Mouse (Mus musculus) CH12.LX (cell line): Measurements from ENCODE around the gene Trio.

ENCODE experiments used
- CHD1 ChIP-seq: IDR thresholded peaks from 2 replicates; pipeline ENCODE4 v1.6.1; 2012; ENCODE audit warnings: low read depth, low read length, improper control_type of control experiment, inconsistent platforms
- CTCF ChIP-seq, 2 experiments: IDR thresholded peaks in 1 of 2; conservative IDR thresholded peaks in 1 of 2; 2 replicates each; pipeline ENCODE4 v1.5.1; 2011 to 2012; ENCODE audit warnings: low read depth in 2 of 2, low read length in 2 of 2, improper control_type of control experiment in 1 of 2, inconsistent platforms in 1 of 2, mild to moderate bottlenecking in 1 of 2, moderate library complexity in 1 of 2
- JUN ChIP-seq: IDR thresholded peaks from 2 replicates; pipeline ENCODE4 v1.6.1; 2011; ENCODE audit warnings: low read depth, mild to moderate bottlenecking, low read length, improper control_type of control experiment, moderate library complexity; ENCODE audit not compliant: insufficient read depth
- MAFK ChIP-seq: IDR thresholded peaks from 2 replicates; pipeline ENCODE4 v1.6.1; 2011; ENCODE audit warnings: low read length, improper control_type of control experiment; ENCODE audit not compliant: insufficient replicate concordance
- MAX ChIP-seq: IDR thresholded peaks from 2 replicates; pipeline ENCODE4 v1.6.1; 2011; ENCODE audit warnings: low read length, improper control_type of control experiment
- MEF2A ChIP-seq: IDR thresholded peaks from 2 replicates; pipeline ENCODE4 v1.6.1; 2014; ENCODE audit warnings: low read depth, mild to moderate bottlenecking, inconsistent platforms, low read length, improper control_type of control experiment, borderline replicate concordance
- NELFE ChIP-seq: IDR thresholded peaks from 2 replicates; pipeline ENCODE4 v1.6.1; 2011; ENCODE audit warnings: low read depth, low read length, improper control_type of control experiment
- POLR2A ChIP-seq: IDR thresholded peaks from 2 replicates; pipeline ENCODE4 v1.6.1; 2011; ENCODE audit warnings: low read depth, mild to moderate bottlenecking, improper control_type of control experiment, low read length
- UBTF ChIP-seq: IDR thresholded peaks from 2 replicates; pipeline ENCODE4 v1.6.1; 2012; ENCODE audit warnings: low read depth, mild to moderate bottlenecking, inconsistent platforms, low read length, improper control_type of control experiment, moderate library complexity
- USF2 ChIP-seq: conservative IDR thresholded peaks from 2 replicates; pipeline ENCODE4 v1.6.1; 2011; ENCODE audit warnings: low read depth, low read length, improper control_type of control experiment

GRCm38 (mm10) chr15:28028542-28028941, 2.9 kb upstream of the Trio start:
- no peak for TF ChIP-seq CTCF (conservative IDR thresholded peaks at IDR 0.05 in 1 of 2, IDR thresholded peaks at IDR 0.05 in 1 of 2; ENCODE audit: low read depth in 2 of 2, low read length in 2 of 2)
- no peak for TF ChIP-seq POLR2A
- no peak for TF ChIP-seq UBTF
- TF ChIP-seq MAFK, result no peak
- no peak for TF ChIP-seq JUN
- no peak for TF ChIP-seq USF2
- TF ChIP-seq MAX, result no peak
- TF ChIP-seq NELFE, result no peak
- TF ChIP-seq CHD1, result no peak
- no peak for TF ChIP-seq MEF2A
